Mouse (Mus musculus) thymus, adult 2 months (tissue): ENCODE results near the gene Prkag1.

Source experiments
- CTCF ChIP-seq: fragments of 200-500 bp; IDR thresholded peaks from 2 replicates; pipeline ENCODE4 v1.5.1; 2012; ENCODE audit warnings: mild to moderate bottlenecking, control low read depth, low read length, moderate library complexity, borderline replicate concordance; ENCODE audit not compliant: control insufficient read depth, poor library complexity, insufficient read depth; ENCODE audit errors: extremely low read depth
- POLR2A ChIP-seq: fragments of 200-500 bp; IDR thresholded peaks from 2 replicates; pipeline ENCODE4 v1.6.1; 2012; ENCODE audit warnings: mild to moderate bottlenecking, low read length, control low read depth, moderate library complexity; ENCODE audit not compliant: control insufficient read depth, poor library complexity, insufficient read depth; ENCODE audit errors: extremely low read depth

DNA sequence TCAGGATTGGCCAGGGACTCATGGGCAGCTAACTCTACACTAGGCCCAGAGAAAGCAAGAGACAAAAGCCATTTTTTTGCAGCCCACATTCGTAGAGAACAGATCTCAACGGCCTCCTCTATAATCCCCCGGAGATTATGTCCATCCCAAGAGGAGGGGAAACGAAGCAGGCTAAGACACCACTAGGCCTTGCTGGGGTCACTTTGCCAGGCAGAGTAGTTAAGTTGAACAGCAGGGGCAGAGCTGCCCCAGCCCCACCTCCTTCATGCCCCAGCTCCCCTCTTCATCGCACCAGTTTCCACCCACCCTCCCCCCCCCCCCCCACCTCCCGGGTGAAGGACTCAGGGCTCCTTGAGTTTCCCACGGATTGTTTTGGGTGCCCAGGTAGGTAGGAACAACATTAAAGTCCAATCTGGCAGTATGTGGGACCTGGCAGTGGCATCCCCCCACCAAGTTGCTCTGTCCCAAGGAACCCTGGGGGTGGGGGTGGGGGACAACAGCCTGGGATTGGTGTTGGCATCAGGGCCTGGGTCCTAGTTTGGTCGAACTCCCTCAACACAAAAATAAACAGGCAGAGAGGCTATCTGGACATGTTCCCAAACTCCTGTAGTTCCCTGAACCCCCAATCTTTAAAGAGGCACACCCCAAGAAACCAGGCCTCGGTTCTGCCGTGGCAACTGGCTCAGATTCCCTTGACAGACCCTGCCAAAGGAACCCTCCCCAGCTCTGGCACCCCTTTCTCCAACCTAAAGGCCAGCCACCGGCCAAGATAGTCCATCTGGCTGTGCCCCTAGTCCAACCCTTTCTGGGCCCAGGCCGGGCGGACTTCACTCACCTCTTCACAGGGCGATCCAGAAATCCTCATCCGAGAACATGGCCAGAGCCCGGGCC is 39.1 kb upstream of the Prkag1 start:
- TF ChIP-seq CTCF (no peak), POLR2A (no peak)
